Mouse (Mus musculus): Measurements from ENCODE around the gene Bax. TPM values are rescaled to one million over a fixed set of nuclear protein-coding genes. Genes with fewer than 3 reads are reported as not detected.
"Not testable (repeated sequence)": the region's sequence is repeated elsewhere in the genome, so short reads cannot be mapped to it uniquely, and the experiment has no call there.

Bax gene
- polyA plus RNA-seq, 1 experiment from 2014 or later, result 231 TPM

DNA sequence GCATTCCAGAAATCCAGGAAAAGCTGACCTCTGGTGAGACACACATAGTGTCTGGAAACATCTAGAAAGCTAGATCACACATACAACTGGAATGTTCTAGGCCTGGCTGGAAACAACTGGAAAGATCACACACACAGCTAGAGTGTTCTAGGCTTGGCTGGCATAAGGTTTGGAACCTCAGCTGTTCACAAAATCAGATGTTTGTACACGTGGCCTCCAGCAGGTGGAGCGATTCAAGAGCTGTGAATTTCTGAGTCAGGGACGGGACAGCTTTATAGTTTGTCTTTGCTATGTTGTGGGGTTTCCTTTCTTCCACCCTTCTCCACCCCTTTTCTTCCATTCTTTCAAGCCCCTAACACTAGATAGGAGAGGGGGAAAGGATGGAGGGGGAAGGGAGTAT lies 10.3 kb upstream of the Bax start:
- H3K36me3 ChIP-seq, result no peaks in the 10 kb centered on the region
- 10% methylated on average over 3 of the region's 3 CpGs for WGBS
- ATAC-seq (ENCODE audit: low FRiP score), result no peak

DNA sequence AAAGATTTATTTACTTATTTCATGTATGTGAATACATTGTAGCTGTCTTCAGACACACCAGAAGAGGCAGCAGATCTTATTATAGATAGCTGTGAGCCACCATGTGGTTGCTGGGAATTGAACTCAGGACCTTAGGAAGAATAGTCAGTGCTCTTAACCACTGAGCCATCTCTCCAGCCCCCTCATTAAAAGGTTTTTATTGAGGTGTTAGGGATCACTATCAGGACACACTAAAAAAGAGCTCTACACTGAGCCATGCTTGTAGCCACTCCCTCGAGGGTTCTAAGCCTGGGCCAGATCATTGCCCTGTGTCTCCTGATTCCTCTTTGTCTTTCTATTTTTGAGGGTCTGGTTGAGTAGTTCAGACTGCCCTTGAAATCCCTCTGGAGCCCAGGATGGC lies 9.8 kb upstream of the Bax start:
- Histone ChIP-seq H3K4me3 (no peak overlapping the region), H3K27me3 (no peaks in the 10 kb centered on the region), H3K4me2 (replicated peaks) (no peak overlapping the region), H3K9me3 (replicated peaks) (no peaks in the 10 kb centered on the region), H3K9ac (no peak overlapping the region), H3K36me3 (no peaks in the 10 kb centered on the region), H3K4me1 (0 out of 2 replicates have a peak, but pooled peaks cover 3% of the 10 kb centered on the region), H3K27ac (no peak overlapping the region)
- WGBS, result 62% methylated on average over 1 of the region's 1 CpGs
- ATAC-seq (ENCODE audit: low FRiP score), result no peak

More for the DNA sequence above, 10.3 kb upstream of the Bax start:
- H3K9me3 ChIP-seq (replicated peaks), result no peaks in the 10 kb centered on the region
- H3K27me3 ChIP-seq, result no peaks in the 10 kb centered on the region
- no peak overlapping the region for H3K9ac ChIP-seq
- no peak overlapping the region for H3K27ac ChIP-seq
- no peak overlapping the region for H3K4me3 ChIP-seq
- H3K4me2 ChIP-seq (replicated peaks), result no peak overlapping the region
- H3K4me1 ChIP-seq, result 0 out of 2 replicates have a peak, but pooled peaks cover 3% of the 10 kb centered on the region

DNA sequence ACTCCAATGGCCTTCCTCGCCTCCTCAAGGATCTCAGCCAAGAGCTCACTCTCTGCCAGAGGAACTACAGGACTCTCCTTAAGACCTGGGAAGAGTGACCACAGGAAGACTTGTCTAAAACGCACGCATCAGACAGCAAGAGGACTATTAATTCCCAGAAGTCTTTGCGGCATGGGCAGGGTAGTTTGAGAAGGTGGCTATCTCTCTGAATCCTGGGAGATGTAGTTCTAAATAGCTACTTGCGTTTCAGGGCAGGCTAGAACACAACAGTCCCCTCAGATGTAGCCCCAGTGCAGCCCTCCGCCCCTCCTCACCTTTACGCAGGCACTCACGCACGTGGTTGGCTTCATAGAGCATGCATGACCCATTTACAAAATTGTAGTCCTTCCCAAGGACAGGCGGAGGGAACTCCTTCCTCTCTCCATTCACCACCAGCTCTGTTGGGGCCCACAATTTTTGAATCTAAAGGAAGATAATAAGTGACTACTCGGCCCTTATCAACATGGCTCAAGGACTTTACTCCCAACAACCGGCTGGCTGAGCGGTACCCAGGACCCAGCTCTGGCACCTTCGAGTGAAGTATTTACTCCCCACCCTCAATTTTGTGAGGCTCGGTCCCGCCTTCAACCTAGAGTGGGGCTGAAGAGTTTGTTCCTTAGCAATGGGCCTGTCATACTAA lies 8.7 kb upstream of the Bax start:
- H3K9ac ChIP-seq, result peak overlapping the region; percentile 23; the same call in 1 of the 2 replicates
- H3K4me3 ChIP-seq, result no peak overlapping the region; the same call in 1 of the 2 replicates
- H3K27ac ChIP-seq, result no peak overlapping the region
- no peaks in the 10 kb centered on the region for H3K9me3 ChIP-seq (replicated peaks)
- no peak for ATAC-seq (ENCODE audit: low FRiP score)
- no peaks in the 10 kb centered on the region for H3K36me3 ChIP-seq
- H3K4me2 ChIP-seq (replicated peaks), result peak overlapping the region; percentile 26
- H3K4me1 ChIP-seq, result 0 out of 2 replicates have a peak, but pooled peaks cover 3% of the 10 kb centered on the region
- no peaks in the 10 kb centered on the region for H3K27me3 ChIP-seq
- WGBS, result 73% methylated on average over 16 of the region's 16 CpGs

DNA sequence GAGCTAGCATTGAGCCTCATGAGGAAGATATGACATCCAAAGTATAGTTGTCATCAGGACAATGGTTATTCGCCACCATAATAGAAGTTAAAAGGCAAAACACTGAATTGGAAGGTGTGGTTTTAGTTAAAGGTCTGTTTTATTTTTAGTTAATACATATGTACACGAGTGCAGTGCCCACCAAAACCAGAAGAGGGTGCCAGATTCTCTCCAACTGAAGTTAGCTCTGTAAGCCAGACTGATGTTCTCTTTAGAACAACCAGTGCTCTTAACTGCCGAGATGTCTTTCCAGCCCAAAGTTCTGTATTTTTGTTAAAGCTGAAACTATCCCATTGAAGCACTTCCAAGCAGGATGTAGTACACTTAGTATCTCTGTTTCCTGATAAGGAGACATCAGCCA lies 4.2 kb upstream of the Bax start:
- no peak overlapping the region for H3K27ac ChIP-seq
- H3K4me1 ChIP-seq, result peaks cover 9% of the 10 kb centered on the region
- no peaks in the 10 kb centered on the region for H3K36me3 ChIP-seq
- no peak overlapping the region for H3K4me3 ChIP-seq
- H3K9ac ChIP-seq, result no peak overlapping the region
- no peaks in the 10 kb centered on the region for H3K27me3 ChIP-seq
- no peaks in the 10 kb centered on the region for H3K9me3 ChIP-seq (replicated peaks)
- no peak overlapping the region for H3K4me2 ChIP-seq (replicated peaks)
- WGBS, result 5% methylated on average over 3 of the region's 3 CpGs
- ATAC-seq (ENCODE audit: low FRiP score), result no peak

DNA sequence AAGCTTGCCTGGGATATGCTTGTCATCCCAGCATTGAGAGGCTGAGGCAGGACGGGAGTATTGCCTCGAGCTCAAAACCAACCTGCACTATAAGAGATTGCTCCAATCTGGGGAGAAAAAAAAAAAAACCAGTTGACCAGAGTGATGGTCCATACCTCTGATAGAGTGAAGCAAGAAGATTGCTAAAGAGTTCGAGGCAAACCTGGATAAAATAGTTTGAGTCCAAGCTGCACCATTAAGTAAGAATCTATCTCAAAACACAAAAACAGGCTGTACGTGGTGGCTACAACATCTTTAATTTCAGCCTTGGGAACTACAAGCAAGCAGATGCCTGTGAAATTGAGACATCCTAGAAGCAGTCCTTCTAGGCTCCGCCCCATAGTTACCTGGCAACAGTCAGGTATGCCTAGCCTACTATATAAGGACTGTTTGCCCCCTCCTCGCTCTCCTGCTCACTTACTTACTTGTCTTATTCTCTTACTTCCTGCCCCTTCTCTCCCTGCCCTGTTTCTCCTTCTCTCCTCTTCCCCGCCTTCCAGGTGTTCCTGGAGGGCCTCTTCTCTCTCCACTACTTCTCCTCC lies 482 bp upstream of the Bax start:
- H3K4me2 ChIP-seq (replicated peaks), result peak overlapping the region; percentile 94
- whole genome bisulfite sequencing, result 32% methylated on average over 7 of the region's 7 CpGs
- H3K4me1 ChIP-seq, result peaks cover 17% of the 10 kb centered on the region
- H3K36me3 ChIP-seq, result peaks cover 33% of the 10 kb centered on the region
- peak overlapping the region; percentile 73 for H3K4me3 ChIP-seq
- no peak overlapping the region for H3K27ac ChIP-seq
- no peaks in the 10 kb centered on the region for H3K27me3 ChIP-seq
- H3K9ac ChIP-seq, result peak overlapping the region; percentile 88
- ATAC-seq (ENCODE audit: low FRiP score), result peak; percentile 35
- H3K9me3 ChIP-seq (replicated peaks), result no peaks in the 10 kb centered on the region

DNA sequence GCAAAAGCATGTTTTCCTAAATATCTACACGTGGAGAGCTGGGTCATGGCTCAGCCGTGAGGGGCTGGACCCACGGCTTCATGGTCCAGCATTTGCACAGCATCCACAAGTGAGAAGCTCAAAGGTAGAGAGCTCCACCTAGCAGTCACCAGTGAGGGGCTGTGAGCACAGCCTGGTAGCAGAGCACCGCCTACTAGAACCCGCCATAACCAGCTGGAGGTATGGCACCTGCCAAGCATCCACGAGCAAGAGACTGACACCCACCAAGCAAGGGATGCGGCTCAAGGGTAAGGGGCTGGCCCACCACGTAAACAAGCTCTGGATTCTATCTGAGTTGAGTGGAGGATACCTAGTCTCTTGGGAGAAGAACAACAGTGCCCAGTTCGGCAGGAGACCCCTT lies 1.1 kb downstream of the Bax start:
- peak overlapping the region; percentile 88 for H3K9ac ChIP-seq
- H3K36me3 ChIP-seq, result peaks cover 41% of the 10 kb centered on the region
- H3K4me3 ChIP-seq, result peak overlapping the region; percentile 73
- no peaks in the 10 kb centered on the region for H3K9me3 ChIP-seq (replicated peaks)
- 0 out of 2 replicates have a peak, but pooled peaks have one; percentile 17 for ATAC-seq (ENCODE audit: low FRiP score)
- peaks cover 33% of the 10 kb centered on the region for H3K4me1 ChIP-seq
- H3K27me3 ChIP-seq, result no peaks in the 10 kb centered on the region
- 77% methylated on average over 9 of the region's 9 CpGs for WGBS
- no peak overlapping the region; the same call in 1 of the 2 replicates for H3K27ac ChIP-seq
- H3K4me2 ChIP-seq (replicated peaks), result peak overlapping the region; percentile 94

DNA sequence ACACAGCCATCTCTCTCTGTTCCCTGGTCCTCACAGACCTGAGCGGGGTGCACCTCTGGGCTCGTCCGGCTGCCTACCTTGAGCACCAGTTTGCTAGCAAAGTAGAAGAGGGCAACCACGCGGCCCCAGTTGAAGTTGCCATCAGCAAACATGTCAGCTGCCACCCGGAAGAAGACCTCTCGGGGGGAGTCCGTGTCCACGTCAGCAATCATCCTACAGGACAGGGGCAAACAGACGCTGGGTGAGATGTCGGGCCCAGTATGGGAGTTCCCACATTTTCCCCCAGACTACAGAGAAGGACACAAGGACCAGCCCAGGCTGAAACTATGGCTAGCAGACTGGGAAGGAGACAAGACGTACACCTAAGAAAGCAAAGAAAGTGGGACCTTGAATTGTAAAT lies 1.6 kb downstream of the Bax start:
- WGBS, result 95% methylated on average over 12 of the region's 12 CpGs
- Histone ChIP-seq H3K27ac (no peak overlapping the region), H3K9ac (peak overlapping the region; percentile 8; the same call in 1 of the 2 replicates), H3K27me3 (no peaks in the 10 kb centered on the region), H3K36me3 (peaks cover 41% of the 10 kb centered on the region), H3K4me3 (0 out of 2 replicates have a peak overlapping the region, but pooled peaks have one; percentile 73), H3K4me1 (peaks cover 37% of the 10 kb centered on the region), H3K9me3 (replicated peaks) (no peaks in the 10 kb centered on the region), H3K4me2 (replicated peaks) (no peak overlapping the region)
- ATAC-seq (ENCODE audit: low FRiP score), result no peak

DNA sequence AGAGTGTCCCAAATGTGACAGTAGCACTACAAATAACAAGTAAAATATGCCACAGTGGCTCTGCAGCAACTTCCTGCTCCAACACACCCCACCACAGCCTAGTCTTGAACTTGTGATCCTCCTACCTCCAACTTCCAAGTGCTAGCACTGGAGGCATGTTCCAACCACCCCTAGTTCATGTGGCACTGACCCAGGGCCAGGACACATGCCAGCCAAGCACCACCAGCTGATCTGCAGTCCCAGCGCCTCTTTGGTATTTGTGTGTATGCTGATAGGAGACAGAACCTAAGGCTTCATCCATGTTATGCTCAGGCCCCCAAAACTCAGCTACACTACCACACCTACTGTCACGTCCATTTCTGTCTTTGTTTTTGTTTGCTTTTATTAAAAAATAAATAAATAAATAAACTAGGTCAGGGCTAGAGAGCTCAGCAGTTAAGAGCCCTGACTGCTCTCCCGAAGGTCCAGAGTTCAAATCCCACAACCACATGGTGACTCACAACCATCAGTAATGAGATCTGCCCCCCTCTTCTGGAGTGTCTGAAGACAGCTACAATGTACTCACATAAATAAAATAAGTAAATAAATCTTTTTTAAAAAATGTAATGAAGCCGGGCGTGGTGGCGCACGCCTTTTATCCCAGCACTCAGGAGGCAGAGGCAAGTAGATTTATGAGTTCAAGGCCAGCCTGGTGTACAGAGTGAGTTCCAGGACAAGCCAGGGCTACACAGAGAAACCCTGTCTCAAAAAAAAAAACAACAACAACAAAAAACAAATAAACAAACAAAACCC lies 2.5 kb downstream of the Bax start:
- H3K9ac ChIP-seq, result no peak overlapping the region
- ATAC-seq (ENCODE audit: low FRiP score), result no peak
- no peak overlapping the region for H3K4me2 ChIP-seq (replicated peaks)
- 93% methylated on average over 7 of the region's 7 CpGs for WGBS
- peaks cover 41% of the 10 kb centered on the region for H3K36me3 ChIP-seq
- H3K4me1 ChIP-seq, result peaks cover 38% of the 10 kb centered on the region
- no peaks in the 10 kb centered on the region for H3K9me3 ChIP-seq (replicated peaks)
- no peaks in the 10 kb centered on the region for H3K27me3 ChIP-seq
- no peak overlapping the region for H3K27ac ChIP-seq
- H3K4me3 ChIP-seq, result no peak overlapping the region

DNA sequence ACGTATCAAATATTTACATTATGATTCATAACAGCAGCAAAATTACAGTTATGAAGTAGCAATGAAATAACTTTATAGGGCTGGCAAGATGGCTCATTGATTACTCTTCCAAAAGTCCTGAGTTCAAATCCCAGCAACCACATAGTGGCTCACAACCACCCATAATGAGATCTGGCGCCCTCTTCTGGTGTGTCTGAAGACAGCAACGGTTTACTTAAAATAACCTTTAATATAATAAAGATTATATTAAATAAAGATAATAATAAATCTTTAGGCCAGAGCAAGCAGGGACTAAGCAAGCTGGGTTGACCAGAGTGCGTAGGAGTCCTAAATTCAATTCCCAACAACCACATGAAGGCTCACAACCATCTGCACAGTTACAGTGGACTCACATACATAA lies 3.8 kb downstream of the Bax start:
- not testable (repeated sequence) for H3K9me3 ChIP-seq (replicated peaks); H3K9ac ChIP-seq; H3K4me3 ChIP-seq; ATAC-seq (ENCODE audit: low FRiP score); H3K27ac ChIP-seq; H3K4me2 ChIP-seq (replicated peaks); H3K27me3 ChIP-seq
- Histone ChIP-seq H3K4me1 (peaks cover 43% of the 10 kb centered on the region), H3K36me3 (peaks cover 49% of the 10 kb centered on the region)
- WGBS, result 83% methylated on average over 4 of the region's 4 CpGs

DNA sequence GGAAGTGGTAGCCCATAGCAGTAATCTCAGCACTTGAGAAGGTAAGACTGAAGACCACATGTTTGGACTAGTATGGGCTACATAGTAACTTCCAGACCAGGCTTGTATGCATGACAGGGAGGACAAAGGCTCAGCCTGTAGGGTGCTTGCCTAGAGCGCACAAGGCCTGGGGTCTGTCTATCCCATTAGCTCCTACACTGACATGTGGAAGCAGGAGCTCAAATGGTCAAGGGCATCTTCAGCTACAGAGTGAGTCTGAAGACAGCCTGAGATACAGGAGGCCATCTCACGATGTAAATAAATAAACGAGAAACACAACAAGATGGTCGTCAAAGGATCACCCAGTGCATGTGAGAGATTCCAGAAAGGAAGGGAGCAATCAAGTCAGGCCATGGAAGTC lies 4.4 kb downstream of the Bax start:
- WGBS, result 93% methylated on average over 4 of the region's 4 CpGs
- Histone ChIP-seq H3K4me2 (replicated peaks) (no peak overlapping the region), H3K27me3 (no peaks in the 10 kb centered on the region), H3K36me3 (peaks cover 55% of the 10 kb centered on the region), H3K4me3 (no peak overlapping the region), H3K27ac (no peak overlapping the region), H3K9me3 (replicated peaks) (no peaks in the 10 kb centered on the region), H3K9ac (no peak overlapping the region), H3K4me1 (peaks cover 47% of the 10 kb centered on the region)
- no peak for ATAC-seq (ENCODE audit: low FRiP score)

DNA sequence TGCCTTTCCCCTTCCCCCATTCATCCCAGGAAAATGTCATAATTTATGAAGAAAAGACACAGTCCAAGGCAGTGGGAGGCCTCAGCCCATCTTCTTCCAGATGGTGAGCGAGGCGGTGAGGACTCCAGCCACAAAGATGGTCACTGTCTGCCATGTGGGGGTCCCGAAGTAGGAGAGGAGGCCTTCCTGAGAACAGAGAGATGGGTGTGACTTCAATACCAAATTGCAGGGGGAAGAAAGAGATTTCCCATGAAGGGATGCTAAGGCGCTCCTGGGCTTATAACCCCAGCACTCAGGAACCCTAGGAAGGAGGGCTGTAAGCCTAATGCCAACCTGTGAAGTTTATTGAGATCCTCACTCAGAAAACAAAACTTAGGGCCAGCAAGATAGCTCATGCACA lies 4.9 kb downstream of the Bax start:
- no peak for ATAC-seq (ENCODE audit: low FRiP score)

DNA sequence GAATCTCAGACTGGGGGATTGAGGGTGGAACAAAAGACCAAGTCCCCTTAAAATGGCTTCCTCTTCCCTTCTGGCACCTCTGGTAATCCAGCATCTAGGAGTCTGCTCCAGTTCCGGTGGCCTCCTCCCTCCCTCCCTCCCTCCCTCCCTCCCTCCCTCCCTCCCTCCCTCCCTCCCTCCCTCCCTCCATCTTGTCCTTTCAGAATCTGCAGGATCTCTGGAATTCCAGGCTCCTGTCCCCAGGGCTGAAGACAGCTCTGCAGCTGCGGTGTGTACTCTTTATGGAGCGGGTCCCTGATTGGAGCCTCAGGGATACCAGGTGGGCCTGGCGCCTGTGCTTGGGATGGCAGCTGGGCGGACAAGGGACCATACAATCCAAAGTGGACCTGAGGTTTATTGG lies 5.4 kb downstream of the Bax start:
- 62% methylated on average over 5 of the region's 5 CpGs for WGBS
- H3K9me3 ChIP-seq (replicated peaks), result no peaks in the 10 kb centered on the region
- no peak for ATAC-seq (ENCODE audit: low FRiP score)
- no peak overlapping the region for H3K4me3 ChIP-seq
- H3K4me2 ChIP-seq (replicated peaks), result peak overlapping the region; percentile 51
- H3K27me3 ChIP-seq, result no peaks in the 10 kb centered on the region
- H3K36me3 ChIP-seq, result peaks cover 61% of the 10 kb centered on the region
- peak overlapping the region; percentile 95 for H3K27ac ChIP-seq
- H3K9ac ChIP-seq, result 0 out of 2 replicates have a peak overlapping the region, but pooled peaks have one; percentile 91
- H3K4me1 ChIP-seq, result peaks cover 54% of the 10 kb centered on the region

More for the DNA sequence above, 4.9 kb downstream of the Bax start:
- Histone ChIP-seq H3K27me3 (no peaks in the 10 kb centered on the region), H3K27ac (peak overlapping the region; percentile 95), H3K9me3 (replicated peaks) (no peaks in the 10 kb centered on the region), H3K4me3 (no peak overlapping the region), H3K36me3 (peaks cover 60% of the 10 kb centered on the region), H3K9ac (no peak overlapping the region), H3K4me2 (replicated peaks) (no peak overlapping the region), H3K4me1 (peaks cover 51% of the 10 kb centered on the region)
- 85% methylated on average over 4 of the region's 4 CpGs for WGBS

Data from hindbrain, embryonic 12.5 days (tissue).